Mouse (Mus musculus) liver, embryonic 13.5 days (tissue): ENCODE results near the gene Adamts14. TPM values are rescaled to one million over a fixed set of nuclear protein-coding genes. Genes with fewer than 3 reads are reported as not detected.

Experiments
- ATAC-seq: fragments of 200-750 bp; cut with Nextera tagmentation; 2 replicates; pipeline ENCODE4 v1.8.0; 2017; ENCODE audit warnings: low read depth, mild to moderate bottlenecking, moderate number of reproducible peaks, moderate library complexity
- DNase-seq: peaks from one replicate; pipeline ENCODE4 v3.0.0; 2022
- H3K27ac ChIP-seq: fragments of 300-500 bp; sonication (generic); 2 replicates; pipeline ENCODE4 v1.5.1; 2015; ENCODE audit warnings: moderate library complexity, mild to moderate bottlenecking, inconsistent platforms
- H3K27me3 ChIP-seq: fragments of 300-500 bp; sonication (generic); 2 replicates; pipeline ENCODE4 v1.6.1; 2015; ENCODE audit warnings: mild to moderate bottlenecking, inconsistent platforms
- H3K36me3 ChIP-seq: fragments of 300-500 bp; sonication (generic); 2 replicates; pipeline ENCODE4 v1.6.1; 2015; ENCODE audit warnings: mild to moderate bottlenecking, inconsistent platforms
- H3K4me1 ChIP-seq: fragments of 300-500 bp; sonication (generic); replicated peaks from 2 replicates; pipeline ENCODE4 v1.6.1; 2015; ENCODE audit warnings: inconsistent platforms
- H3K4me2 ChIP-seq: fragments of 300-500 bp; sonication (generic); 2 replicates; pipeline ENCODE4 v1.6.1; 2015; ENCODE audit warnings: inconsistent platforms, mild to moderate bottlenecking, moderate library complexity
- H3K4me3 ChIP-seq: fragments of 300-500 bp; sonication (generic); replicated peaks from 2 replicates; pipeline ENCODE4 v1.5.1; 2015; ENCODE audit warnings: mild to moderate bottlenecking, inconsistent platforms
- H3K9ac ChIP-seq: fragments of 300-500 bp; sonication (generic); 2 replicates; pipeline ENCODE4 v1.6.1; 2015; ENCODE audit warnings: mild to moderate bottlenecking, inconsistent platforms
- H3K9me3 ChIP-seq: fragments of 300-500 bp; sonication (generic); replicated peaks from 2 replicates; pipeline ENCODE4 v1.6.1; 2016; ENCODE audit warnings: inconsistent platforms
- WGBS: fragments of 180-500 bp; shearing (Covaris S2); methylation state at CpG from one replicate; pipeline ENCODE4 v1.1.7; 2015; ENCODE audit not compliant: insufficient replicate concordance; 5-methylcytosine and 5-hydroxymethylcytosine counted together
- polyA plus RNA-seq: library from polyadenylated mRNA; unstranded; fragments of >200 nt; fragmentation: Nextera tagmentation; extraction: Ambion mirVana; gene quantifications from 2 replicates; pipeline ENCODE4 v1.2.1, GENCODE M21; 2015

Adamts14 gene
- polyA plus RNA-seq, 1 experiment from 2014 or later: 0.21 TPM

DNA sequence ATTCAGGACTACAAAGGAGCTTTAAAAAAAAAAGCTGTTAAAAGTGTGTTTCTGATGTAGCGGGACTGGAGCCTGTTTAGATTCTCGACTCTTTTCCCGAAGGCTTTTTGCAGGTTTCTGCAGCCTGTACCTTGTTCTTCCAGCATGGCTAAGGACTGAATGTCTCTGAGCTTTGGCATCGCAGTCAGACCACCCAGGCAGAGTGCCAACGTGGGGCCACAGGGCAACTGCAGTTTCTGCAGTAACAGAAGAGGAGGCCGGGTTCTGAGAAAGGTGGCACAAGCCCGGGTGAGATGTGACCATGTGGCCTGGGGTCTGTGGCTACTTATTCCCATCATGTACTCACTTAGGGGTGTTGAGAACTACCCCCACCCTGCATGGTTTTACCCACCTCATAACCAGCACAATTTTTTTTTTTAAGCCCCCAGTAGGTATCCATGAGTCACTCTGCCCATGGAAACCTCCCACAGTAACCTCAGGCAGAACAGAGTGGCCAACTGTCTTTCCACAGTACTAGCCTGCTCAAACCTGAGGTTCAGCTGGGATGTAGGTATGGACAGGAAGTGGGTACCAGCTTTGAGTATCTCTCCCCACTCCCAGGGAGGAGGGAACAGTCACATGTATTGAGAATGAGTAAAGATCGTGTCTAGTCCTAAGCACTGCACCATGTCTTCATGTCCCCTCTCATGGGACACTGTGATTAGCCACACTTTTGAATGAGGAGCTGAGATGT is 23.6 kb upstream of the Adamts14 start:
- Histone ChIP-seq H3K27ac (no peak overlapping the region), H3K4me1 (peaks cover 3% of the 10 kb centered on the region; the same call in 1 of the 2 replicates), H3K27me3 (no peaks in the 10 kb centered on the region), H3K9ac (no peak overlapping the region), H3K4me2 (no peak overlapping the region), H3K9me3 (no peaks in the 10 kb centered on the region), H3K4me3 (no peak overlapping the region), H3K36me3 (no peaks in the 10 kb centered on the region)
- WGBS: 69% methylated on average over 8 of the region's 8 CpGs
- no peak for DNase-seq
- no peak for ATAC-seq

DNA sequence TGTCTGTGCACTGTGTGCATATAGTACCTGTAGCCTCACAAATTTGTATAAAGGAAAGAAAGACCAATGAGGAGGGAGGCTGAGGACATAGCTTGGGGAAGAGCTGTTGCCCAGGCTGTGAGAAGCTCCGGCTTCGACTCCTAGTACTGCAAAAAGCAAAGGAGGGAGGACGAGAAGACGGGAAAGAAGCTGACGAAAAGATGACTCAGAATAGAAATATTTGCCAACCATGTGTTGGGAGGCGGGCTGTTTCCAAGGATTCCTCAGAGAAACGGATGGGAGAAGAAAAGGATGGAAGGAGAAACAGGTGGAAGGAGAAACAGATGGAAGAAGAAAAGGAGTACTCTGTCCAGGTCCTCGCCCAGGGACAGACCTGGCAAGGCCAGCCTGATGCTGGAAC is 21.0 kb upstream of the Adamts14 start:
- H3K9me3 ChIP-seq: no peaks in the 10 kb centered on the region
- WGBS: 61% methylated on average over 8 of the region's 8 CpGs
- DNase-seq: no peak
- H3K4me2 ChIP-seq: no peak overlapping the region
- no peak overlapping the region for H3K9ac ChIP-seq
- H3K4me1 ChIP-seq: peaks cover 3% of the 10 kb centered on the region; the same call in 1 of the 2 replicates
- no peaks in the 10 kb centered on the region for H3K27me3 ChIP-seq
- H3K4me3 ChIP-seq: no peak overlapping the region
- no peak overlapping the region for H3K27ac ChIP-seq
- no peak for ATAC-seq
- H3K36me3 ChIP-seq: no peaks in the 10 kb centered on the region

DNA sequence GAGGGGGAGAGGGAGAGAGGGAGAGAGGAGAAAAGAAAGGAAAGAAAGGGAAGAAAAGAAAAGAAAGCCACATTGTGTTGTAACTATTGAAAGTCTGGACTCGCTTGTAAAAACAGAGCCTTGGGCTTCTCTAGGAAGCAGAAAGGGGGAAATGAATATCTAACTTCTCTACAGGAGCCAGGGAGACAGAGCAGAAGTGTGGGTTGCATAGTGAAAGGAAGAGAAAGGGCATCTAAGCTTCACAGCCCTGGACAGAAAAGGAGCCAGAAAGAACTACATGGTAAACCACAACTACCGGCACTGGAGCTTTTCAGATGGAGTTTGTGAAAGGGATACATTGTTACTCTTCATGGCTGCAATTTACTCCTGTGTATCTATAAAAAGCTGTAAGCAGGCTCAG is 17.2 kb upstream of the Adamts14 start:
- DNase-seq: no peak
- no peaks in the 10 kb centered on the region for H3K36me3 ChIP-seq
- H3K9ac ChIP-seq: no peak overlapping the region
- no peak overlapping the region for H3K4me2 ChIP-seq
- 30% methylated on average over 2 of the region's 2 CpGs for WGBS
- H3K27me3 ChIP-seq: no peaks in the 10 kb centered on the region
- no peak overlapping the region for H3K4me3 ChIP-seq
- no peak overlapping the region for H3K27ac ChIP-seq
- no peaks in the 10 kb centered on the region for H3K4me1 ChIP-seq
- ATAC-seq: no peak
- no peaks in the 10 kb centered on the region for H3K9me3 ChIP-seq

DNA sequence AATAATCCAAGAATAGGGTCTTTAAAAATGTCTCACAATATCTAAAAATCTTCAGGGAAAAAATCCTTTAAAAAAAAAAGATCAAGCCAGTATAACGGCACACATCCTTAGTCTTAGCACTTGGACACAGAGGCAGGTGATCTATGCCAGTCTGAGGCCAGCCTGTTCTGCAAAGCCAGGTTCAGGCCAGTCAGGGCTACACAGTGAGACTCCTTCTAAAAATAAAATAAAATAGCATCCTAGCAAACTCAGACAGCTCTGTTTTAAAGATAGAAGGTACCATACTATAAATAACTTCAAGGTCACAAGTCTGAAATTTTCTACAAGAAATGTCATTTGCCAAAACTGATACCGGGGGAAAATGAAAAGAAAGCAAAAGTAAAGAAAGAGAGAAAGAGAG is 16.8 kb upstream of the Adamts14 start:
- Histone ChIP-seq H3K9ac (no peak overlapping the region), H3K27me3 (no peaks in the 10 kb centered on the region), H3K9me3 (no peaks in the 10 kb centered on the region), H3K4me3 (no peak overlapping the region), H3K4me1 (no peaks in the 10 kb centered on the region), H3K36me3 (no peaks in the 10 kb centered on the region), H3K27ac (no peak overlapping the region), H3K4me2 (no peak overlapping the region)
- DNase-seq (no peak), ATAC-seq (no peak)
- WGBS: 64% methylated on average over 2 of the region's 2 CpGs

DNA sequence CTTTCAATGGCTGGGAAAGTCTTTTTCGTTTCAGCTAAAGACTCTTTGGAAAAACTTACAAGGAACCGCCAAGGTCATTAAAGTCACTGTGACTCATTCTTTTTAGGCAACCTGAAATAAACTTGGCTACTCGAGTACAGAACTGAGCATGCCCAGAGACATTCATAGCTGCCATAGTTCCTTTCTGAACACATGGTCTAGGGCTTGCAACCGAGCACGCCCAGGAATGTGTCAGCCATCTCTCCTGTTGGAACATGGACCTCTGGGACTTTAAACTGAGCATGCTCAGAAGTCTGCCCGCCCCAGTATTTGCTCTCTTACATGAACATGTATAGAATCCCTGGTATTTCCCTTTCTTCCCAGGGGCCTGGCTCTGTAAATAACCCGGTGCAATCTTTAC is 13.0 kb upstream of the Adamts14 start:
- no peak for DNase-seq
- Histone ChIP-seq H3K9me3 (no peaks in the 10 kb centered on the region), H3K27me3 (no peaks in the 10 kb centered on the region), H3K36me3 (no peaks in the 10 kb centered on the region), H3K4me3 (no peak overlapping the region), H3K9ac (no peak overlapping the region), H3K4me1 (no peaks in the 10 kb centered on the region), H3K27ac (no peak overlapping the region), H3K4me2 (no peak overlapping the region)
- no peak for ATAC-seq
- WGBS: 54% methylated on average over 7 of the region's 7 CpGs

DNA sequence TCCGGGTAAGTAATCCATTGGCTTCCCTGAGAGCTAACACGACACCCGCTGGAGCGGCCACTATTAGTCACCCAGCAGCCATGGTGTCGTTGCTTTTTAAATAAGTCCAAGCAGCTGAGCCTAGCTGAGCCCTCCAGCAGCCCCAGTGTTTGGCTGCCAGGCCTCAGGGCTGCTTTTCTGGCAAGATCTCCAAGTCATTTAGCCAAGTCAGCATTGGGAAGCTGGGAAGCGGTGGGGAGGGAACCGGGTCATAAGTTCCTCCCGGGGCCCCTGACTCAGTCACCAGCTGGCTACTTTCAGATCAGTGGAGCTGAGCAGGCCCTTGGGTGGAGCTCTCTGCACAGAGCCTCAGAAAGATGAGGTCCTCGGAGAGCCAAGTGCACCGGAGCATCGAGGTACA is 12.0 kb upstream of the Adamts14 start:
- Histone ChIP-seq H3K4me1 (no peaks in the 10 kb centered on the region), H3K36me3 (no peaks in the 10 kb centered on the region), H3K4me3 (no peak overlapping the region), H3K4me2 (no peak overlapping the region), H3K9ac (no peak overlapping the region), H3K27me3 (no peaks in the 10 kb centered on the region), H3K27ac (no peak overlapping the region), H3K9me3 (no peaks in the 10 kb centered on the region)
- 76% methylated on average over 11 of the region's 11 CpGs for WGBS
- ATAC-seq (no peak), DNase-seq (no peak)

DNA sequence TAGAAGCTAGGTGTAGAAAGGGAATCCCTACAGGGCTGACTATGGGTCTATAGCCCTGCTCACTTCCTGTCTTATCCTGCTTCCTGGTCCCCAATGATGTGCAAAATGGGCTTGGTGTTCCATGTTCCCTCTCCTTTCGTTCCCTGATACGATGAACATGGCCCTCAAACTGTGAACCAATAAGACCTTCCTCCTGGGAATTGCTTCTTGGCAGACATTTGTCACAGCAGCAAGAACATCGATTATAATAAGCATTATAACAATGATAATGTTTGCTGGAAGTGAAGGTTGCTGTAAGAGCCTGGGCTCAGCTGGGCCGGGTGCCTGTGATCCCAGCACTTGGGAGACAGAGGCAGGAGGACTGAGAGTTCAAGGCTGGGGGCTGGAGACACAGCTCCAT is 11.1 kb upstream of the Adamts14 start:
- Histone ChIP-seq H3K27ac (no peak overlapping the region), H3K36me3 (no peaks in the 10 kb centered on the region), H3K4me1 (no peaks in the 10 kb centered on the region), H3K27me3 (no peaks in the 10 kb centered on the region), H3K4me3 (no peak overlapping the region), H3K4me2 (no peak overlapping the region), H3K9ac (no peak overlapping the region), H3K9me3 (no peaks in the 10 kb centered on the region)
- DNase-seq (no peak), ATAC-seq (no peak)
- 59% methylated on average over 4 of the region's 4 CpGs for WGBS

DNA sequence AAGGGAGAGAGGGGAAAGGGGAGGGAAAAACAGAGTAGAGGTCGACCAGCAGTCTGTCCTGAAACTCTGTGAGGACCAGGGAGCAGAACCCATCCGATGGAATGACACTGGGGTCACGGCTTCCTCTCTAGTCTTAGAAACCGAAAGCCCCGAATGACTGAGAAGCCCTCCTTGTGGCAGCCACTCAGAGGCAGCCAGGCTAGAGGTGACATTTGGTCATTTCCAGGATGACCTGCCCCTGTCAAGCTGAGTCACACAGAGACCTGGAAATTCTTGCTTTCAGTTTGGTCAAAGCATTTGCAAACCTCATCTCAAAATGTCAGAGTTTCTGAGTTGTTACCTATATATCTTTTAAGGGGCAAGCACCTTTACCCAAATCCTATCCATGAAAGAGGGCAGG is 7.9 kb upstream of the Adamts14 start:
- WGBS: 64% methylated on average over 5 of the region's 5 CpGs
- no peaks in the 10 kb centered on the region for H3K27me3 ChIP-seq
- DNase-seq: no peak
- H3K9me3 ChIP-seq: no peaks in the 10 kb centered on the region
- H3K4me1 ChIP-seq: peaks cover 6% of the 10 kb centered on the region
- no peak overlapping the region for H3K9ac ChIP-seq
- no peak for ATAC-seq
- H3K4me3 ChIP-seq: no peak overlapping the region
- no peaks in the 10 kb centered on the region for H3K36me3 ChIP-seq
- no peak overlapping the region for H3K4me2 ChIP-seq
- no peak overlapping the region for H3K27ac ChIP-seq

DNA sequence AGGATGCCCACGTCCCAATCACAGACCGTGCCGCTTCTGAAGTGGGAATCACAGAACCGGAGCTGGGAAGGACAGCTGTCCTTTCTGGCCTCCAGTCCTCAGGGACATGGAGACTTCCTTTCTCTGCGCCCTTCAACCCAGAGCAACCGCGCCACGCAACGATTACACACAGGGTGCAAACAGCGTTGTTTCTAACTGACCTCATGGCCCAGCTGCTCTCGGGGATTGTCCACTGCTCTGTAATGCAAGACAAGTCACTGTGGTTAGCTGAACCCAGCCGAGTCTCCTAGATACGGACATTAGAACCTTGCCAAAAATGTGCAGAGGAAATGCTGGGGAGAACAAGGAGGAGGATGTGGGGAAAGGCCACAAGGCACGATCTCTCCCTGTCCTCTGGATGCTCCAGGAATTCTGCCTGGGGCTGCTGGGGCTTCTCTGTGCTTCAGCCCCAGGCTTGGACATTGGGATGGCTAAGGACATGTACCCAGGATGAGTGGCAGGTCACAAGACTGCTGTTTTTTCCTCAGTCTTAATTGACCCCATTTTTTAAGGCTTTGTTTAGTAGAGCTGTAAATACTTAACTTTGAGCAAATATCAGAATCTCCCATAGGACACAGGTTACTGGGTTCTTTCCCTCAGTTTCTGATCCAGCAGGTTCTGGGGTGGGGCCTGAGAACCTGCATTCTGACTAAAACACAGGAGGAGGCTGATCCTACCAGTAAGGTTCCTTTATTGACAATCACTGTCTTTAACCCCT is 4.9 kb upstream of the Adamts14 start:
- H3K4me2 ChIP-seq: no peak overlapping the region
- 31% methylated on average over 14 of the region's 14 CpGs for WGBS
- no peaks in the 10 kb centered on the region for H3K9me3 ChIP-seq
- ATAC-seq (peak; percentile 33; the same call in 1 of the 2 replicates), DNase-seq (no peak)
- H3K27ac ChIP-seq: no peak overlapping the region; the same call in 1 of the 2 replicates
- peaks cover 10% of the 10 kb centered on the region for H3K4me1 ChIP-seq
- H3K36me3 ChIP-seq: no peaks in the 10 kb centered on the region
- H3K4me3 ChIP-seq: no peak overlapping the region
- peaks cover 22% of the 10 kb centered on the region for H3K27me3 ChIP-seq
- no peak overlapping the region for H3K9ac ChIP-seq

DNA sequence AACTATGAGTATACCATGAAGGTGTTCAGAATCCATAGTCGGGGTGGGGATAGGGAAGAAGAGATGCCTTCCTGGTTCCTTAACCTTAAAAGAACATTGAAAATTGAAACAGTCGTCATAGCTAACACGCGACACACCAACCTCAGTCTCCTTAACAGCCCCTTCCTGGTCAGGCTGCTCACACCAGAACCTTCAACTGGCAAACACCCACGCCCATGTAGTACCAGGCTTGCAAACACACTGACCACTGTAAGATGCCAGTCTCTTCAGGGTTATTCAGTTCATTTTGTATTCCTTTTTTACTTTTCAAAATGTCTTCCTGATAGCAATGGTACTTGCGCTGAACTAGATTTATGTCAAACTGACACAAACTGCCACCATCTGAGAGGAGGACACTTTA is 3.8 kb upstream of the Adamts14 start:
- no peak for DNase-seq
- Histone ChIP-seq H3K9ac (no peak overlapping the region), H3K4me1 (peaks cover 10% of the 10 kb centered on the region), H3K9me3 (no peaks in the 10 kb centered on the region), H3K4me2 (no peak overlapping the region), H3K4me3 (no peak overlapping the region), H3K36me3 (no peaks in the 10 kb centered on the region), H3K27ac (no peak overlapping the region), H3K27me3 (peaks cover 32% of the 10 kb centered on the region)
- 69% methylated on average over 6 of the region's 6 CpGs for WGBS
- ATAC-seq: no peak

DNA sequence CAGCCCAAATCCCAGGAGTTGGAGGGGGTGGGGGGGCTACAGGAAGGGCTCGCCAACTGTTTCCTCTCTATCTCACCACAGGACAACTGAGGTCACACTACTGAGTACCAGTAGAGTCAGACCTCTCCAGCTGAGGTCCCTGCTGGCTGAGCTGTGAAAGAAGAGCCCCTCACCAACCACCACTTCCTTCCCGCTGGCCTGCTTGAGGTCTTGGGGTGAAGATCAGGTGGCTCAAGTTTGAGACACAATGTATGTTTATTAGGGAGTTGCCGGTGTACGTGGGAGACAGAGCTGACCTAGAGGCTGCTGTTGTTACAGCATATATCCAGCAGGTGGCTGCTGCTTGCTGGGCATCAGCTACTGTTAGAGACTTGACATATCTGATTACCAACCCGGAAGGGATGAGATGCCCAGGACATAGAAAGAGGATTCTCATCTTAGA is 2.5 kb upstream of the Adamts14 start:
- 0% methylated on average over 5 of the region's 5 CpGs for WGBS
- H3K4me3 ChIP-seq: no peak overlapping the region
- 0 out of 2 replicates have a peak, but pooled peaks have one; percentile 7 for ATAC-seq

More for the DNA sequence above, 2.5 kb upstream of the Adamts14 start:
- no peak overlapping the region for H3K27ac ChIP-seq
- H3K9ac ChIP-seq: no peak overlapping the region
- peaks cover 41% of the 10 kb centered on the region for H3K27me3 ChIP-seq
- H3K9me3 ChIP-seq: no peaks in the 10 kb centered on the region
- peak; percentile 6 for DNase-seq
- no peaks in the 10 kb centered on the region for H3K36me3 ChIP-seq
- H3K4me1 ChIP-seq: peaks cover 10% of the 10 kb centered on the region
- H3K4me2 ChIP-seq: no peak overlapping the region
